Mouse (Mus musculus) B cell, adult (primary cell): ENCODE measurements around the gene Ceacam9. TPM values are rescaled to one million over a fixed set of nuclear protein-coding genes. Genes with fewer than 3 reads are reported as not detected.

ENCODE experiments used
- total RNA-seq: library from RNA; stranded (reverse); gene quantifications from 4 replicates; pipeline ENCODE4 v1.2.4, GENCODE M21; 2023; ENCODE audit not compliant: inconsistent age

Gene Ceacam9
- total RNA-seq: not detected in 4 replicates

DNA sequence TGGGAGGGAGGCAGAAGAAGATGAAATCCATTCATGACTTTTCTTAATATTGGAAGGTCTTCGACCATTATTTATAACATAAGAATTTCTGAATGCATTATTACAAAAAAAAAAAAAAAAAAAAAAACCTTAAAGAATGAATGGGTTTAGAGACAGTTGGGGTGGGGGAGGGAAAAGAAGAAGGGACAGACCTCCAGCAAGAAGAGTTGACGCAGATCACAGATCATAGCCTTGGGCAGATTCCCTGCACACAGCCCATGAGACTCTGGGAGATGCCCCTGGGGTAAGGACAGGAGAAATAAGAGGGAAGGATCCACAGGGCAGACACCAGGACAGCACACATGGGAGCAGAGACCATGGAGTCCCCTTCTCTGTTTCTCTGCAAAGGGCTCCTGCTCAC is at the start of gene Ceacam9:
Gene Ceacam9 (plus strand): TSS at position 301 of the 400 bp plus-strand sequence.

GRCm38 (mm10) chr7:16675605-16676004 is 46.1 kb upstream of the Ceacam9 start, which contains the start of gene Ceacam15:
Gene Ceacam15 (minus strand): TSS chr7:16675705.

GRCm38 (mm10) chr7:16738073-16738696 is 16.5 kb downstream of the Ceacam9 start, which contains the start of gene Ap2s1:
Gene Ap2s1 (plus strand): TSS chr7:16738410.

Other genes starting within 250 kb of the Ceacam9 start
- gene Npas1, start 244.2 kb upstream of the Ceacam9 start, total RNA-seq: not detected in 4 replicates
- gene Arhgap35, start 106.9 kb upstream of the Ceacam9 start, total RNA-seq: 18.4 to 22.2 TPM (median 21.3 TPM) in 4 replicates
- not detected in 4 replicates for gene Ceacam15, start 46.2 kb upstream of the Ceacam9 start, total RNA-seq
- 70.4 to 91.1 TPM (median 83.8 TPM) in 4 replicates for gene Ap2s1, start 16.5 kb downstream of the Ceacam9 start, total RNA-seq
- gene Slc1a5, start 59.4 kb downstream of the Ceacam9 start, total RNA-seq: 169 to 191 TPM (median 177 TPM) in 4 replicates
- gene Strn4, start 94.0 kb downstream of the Ceacam9 start, total RNA-seq: 120 to 167 TPM (median 130 TPM) in 4 replicates
- 23.7 to 27.9 TPM (median 25.9 TPM) in 4 replicates for gene Fkrp, start 94.8 kb downstream of the Ceacam9 start, total RNA-seq
- 229 to 250 TPM (median 238 TPM) in 4 replicates for gene Prkd2, start 121.0 kb downstream of the Ceacam9 start, total RNA-seq
- 0.26 TPM in 1 of 4 replicates, not detected in the others for gene Dact3, start 153.4 kb downstream of the Ceacam9 start, total RNA-seq
- not detected in 4 replicates for gene Gng8, start 169.9 kb downstream of the Ceacam9 start, total RNA-seq
- gene Ptgir, start 184.6 kb downstream of the Ceacam9 start, total RNA-seq: 0.16 TPM in 1 of 4 replicates, not detected in the others
- gene Calm3, start 202.2 kb downstream of the Ceacam9 start, total RNA-seq: 124 to 150 TPM (median 135 TPM) in 4 replicates
- gene Pnmal2, start 222.8 kb downstream of the Ceacam9 start, total RNA-seq: 0.12 to 0.13 TPM in 2 of 4 replicates, not detected in the others
- gene Pnmal1, start 237.8 kb downstream of the Ceacam9 start, total RNA-seq: not detected in 4 replicates